ENCODE assay signal across 12 mouse cellular contexts in the genomic region with DNA sequence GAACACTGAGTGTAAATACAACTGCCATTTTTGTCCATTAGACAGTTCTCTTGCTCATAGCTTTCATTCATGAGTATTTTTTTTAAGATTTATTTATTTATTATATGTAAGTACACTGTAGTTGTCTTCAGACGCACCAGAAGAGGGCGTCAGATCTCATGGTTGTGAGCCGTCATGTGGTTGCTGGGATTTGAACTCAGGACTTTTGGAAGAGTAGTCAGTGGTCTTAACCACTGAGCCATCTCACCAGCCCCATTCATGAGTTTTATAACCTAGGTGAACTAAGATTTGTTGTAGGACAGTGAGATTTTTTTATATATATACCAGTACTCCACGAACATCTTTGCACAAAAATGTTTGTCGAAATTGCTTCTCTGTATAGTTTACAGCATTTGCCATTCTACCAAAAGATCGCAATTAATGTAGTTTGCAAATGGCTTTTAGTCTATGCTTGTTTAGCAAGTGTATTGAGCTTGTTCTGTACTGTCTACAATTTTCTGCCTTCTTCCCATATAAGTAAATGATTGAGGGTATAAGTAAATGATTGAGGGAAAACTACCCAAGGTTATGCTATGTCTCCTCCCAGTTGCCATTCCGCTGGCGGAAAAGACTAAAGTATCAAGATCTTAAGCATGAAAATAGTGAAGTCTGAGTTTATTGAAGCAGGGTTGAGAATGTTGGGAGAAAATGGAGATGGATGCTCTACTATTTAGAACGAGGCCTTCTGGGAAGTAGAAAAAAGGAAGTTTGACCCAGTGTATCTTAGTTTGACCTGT. TPM values are rescaled to one million over a fixed set of nuclear protein-coding genes. Genes with fewer than 3 reads are reported as not detected.
A peak's percentile ranks its signal among the peaks of the same experiment; 100 is the strongest.
DNase-seq lines count a peak whose midpoint lies in the region; ATAC-seq and TF ChIP-seq lines count a peak whose summit lies in the region.
"Had no signal": no experiment of that assay in that cellular context is flagged by ENCODE, and none has a peak within 500 bp of the region (broad histone marks: within the 10 kb centered on the region; RNA-seq: fewer than 3 reads in every experiment).

No protein-coding gene starts in this region.

- DNase-seq in forebrain, embryonic 14.5 days (ENCODE audit: low spot score) = no peak
- DNase-seq in midbrain, embryonic 10.5 days (ENCODE audit: low spot score) = no peak
- DNase-seq in left cerebral cortex, adult 8-10 months (ENCODE audit: low spot score in 2 of 2) = no peak
- no peak for DNase-seq in right cerebral cortex, postnatal 10 days (ENCODE audit: low spot score in 2 of 2)
- DNase-seq: adrenal gland, postnatal 25 days; embryo, embryonic 11 days; right cerebral cortex, postnatal 25 days; thymus, postnatal 4 days had no signal

- WGBS in forebrain, embryonic 13.5 days = 92% methylated on average over 9 of the region's 9 CpGs
- 95% methylated on average over 9 of the region's 9 CpGs for WGBS in forebrain, embryonic 14.5 days
- 92% methylated on average over 9 of the region's 9 CpGs for WGBS in midbrain, embryonic 15.5 days
- WGBS in midbrain, embryonic 10.5 days = 89% methylated on average over 9 of the region's 9 CpGs
- WGBS in intestine, postnatal 0 days = 75% methylated on average over 9 of the region's 9 CpGs
- WGBS in neural tube, embryonic 15.5 days = 90% methylated on average over 9 of the region's 9 CpGs

- peak overlapping the region; percentile 93; the same call in 1 of the 2 replicates for H3K27ac ChIP-seq in forebrain, embryonic 13.5 days
- no peak overlapping the region for H3K27ac ChIP-seq in forebrain, embryonic 14.5 days (ENCODE audit: low read depth, low read length)
- peak overlapping the region; percentile 94; the same call in 1 of the 2 replicates for H3K27ac ChIP-seq in midbrain, embryonic 15.5 days
- H3K27ac ChIP-seq in midbrain, embryonic 10.5 days (replicated peaks) = no peak overlapping the region
- peak overlapping the region; percentile 60; the same call in 1 of the 2 replicates for H3K27ac ChIP-seq in intestine, postnatal 0 days (ENCODE audit: low read depth, low read length)
- H3K27ac ChIP-seq in neural tube, embryonic 15.5 days (replicated peaks) = peak overlapping the region; percentile 96

- H3K27me3 ChIP-seq in forebrain, embryonic 13.5 days = no peaks in the 10 kb centered on the region
- no peaks in the 10 kb centered on the region for H3K27me3 ChIP-seq in forebrain, embryonic 14.5 days (replicated peaks; ENCODE audit: control insufficient read depth, insufficient read depth, low read length)
- no peaks in the 10 kb centered on the region for H3K27me3 ChIP-seq in midbrain, embryonic 15.5 days (replicated peaks)
- no peaks in the 10 kb centered on the region for H3K27me3 ChIP-seq in midbrain, embryonic 10.5 days (ENCODE audit: low read depth, poor library complexity, severe bottlenecking)
- H3K27me3 ChIP-seq in intestine, postnatal 0 days (replicated peaks; ENCODE audit: control insufficient read depth, insufficient read depth, low read length) = no peaks in the 10 kb centered on the region
- H3K27me3 ChIP-seq in neural tube, embryonic 15.5 days (replicated peaks) = no peaks in the 10 kb centered on the region

- peaks cover 11% of the 10 kb centered on the region for H3K36me3 ChIP-seq in forebrain, embryonic 13.5 days (ENCODE audit: poor library complexity, severe bottlenecking)
- peaks cover 18% of the 10 kb centered on the region for H3K36me3 ChIP-seq in forebrain, embryonic 14.5 days (ENCODE audit: control insufficient read depth, insufficient read depth, low read length)
- H3K36me3 ChIP-seq in midbrain, embryonic 15.5 days (replicated peaks) = peaks cover 5% of the 10 kb centered on the region
- peaks cover 22% of the 10 kb centered on the region for H3K36me3 ChIP-seq in midbrain, embryonic 10.5 days
- peaks cover 12% of the 10 kb centered on the region for H3K36me3 ChIP-seq in intestine, postnatal 0 days (ENCODE audit: control insufficient read depth, insufficient read depth)
- H3K36me3 ChIP-seq in neural tube, embryonic 15.5 days = peaks cover 7% of the 10 kb centered on the region

- peaks cover 21% of the 10 kb centered on the region for H3K4me1 ChIP-seq in forebrain, embryonic 13.5 days
- H3K4me1 ChIP-seq in forebrain, embryonic 14.5 days (ENCODE audit: control insufficient read depth, insufficient read depth, low read length) = peaks cover 15% of the 10 kb centered on the region
- peaks cover 21% of the 10 kb centered on the region for H3K4me1 ChIP-seq in midbrain, embryonic 15.5 days
- H3K4me1 ChIP-seq in midbrain, embryonic 10.5 days = peaks cover 28% of the 10 kb centered on the region
- peaks cover 5% of the 10 kb centered on the region; the same call in 1 of the 2 replicates for H3K4me1 ChIP-seq in intestine, postnatal 0 days (replicated peaks; ENCODE audit: control insufficient read depth, insufficient read depth, low read length)
- peaks cover 27% of the 10 kb centered on the region for H3K4me1 ChIP-seq in neural tube, embryonic 15.5 days

- H3K4me3 ChIP-seq in forebrain, embryonic 13.5 days = no peak overlapping the region
- H3K4me3 ChIP-seq in forebrain, embryonic 14.5 days (ENCODE audit: low read depth, low read length) = no peak overlapping the region
- no peak overlapping the region for H3K4me3 ChIP-seq in midbrain, embryonic 15.5 days
- no peak overlapping the region for H3K4me3 ChIP-seq in midbrain, embryonic 10.5 days
- no peak overlapping the region for H3K4me3 ChIP-seq in intestine, postnatal 0 days (ENCODE audit: low read depth, low read length)
- no peak overlapping the region for H3K4me3 ChIP-seq in neural tube, embryonic 15.5 days (replicated peaks)

- H3K9ac ChIP-seq in forebrain, embryonic 13.5 days = no peak overlapping the region
- H3K9ac ChIP-seq in forebrain, embryonic 14.5 days (ENCODE audit: low read length) = no peak overlapping the region
- H3K9ac ChIP-seq in midbrain, embryonic 15.5 days = no peak overlapping the region
- no peak overlapping the region for H3K9ac ChIP-seq in intestine, postnatal 0 days (ENCODE audit: low read depth, low read length)
- no peak overlapping the region for H3K9ac ChIP-seq in neural tube, embryonic 15.5 days (replicated peaks)

- TF ChIP-seq CTCF in intestine, postnatal 0 days (IDR thresholded peaks at IDR 0.05; ENCODE audit: low read depth) = no peak; the same call in 1 of the 2 replicates

- ATAC-seq in forebrain, embryonic 13.5 days = no peak
- no peak for ATAC-seq in forebrain, embryonic 14.5 days
- ATAC-seq in midbrain, embryonic 15.5 days (replicated peaks) = no peak
- ATAC-seq in intestine, postnatal 0 days = no peak
- ATAC-seq in neural tube, embryonic 15.5 days (ENCODE audit: low FRiP score) = no peak

- no peaks in the 10 kb centered on the region for H3K9me3 ChIP-seq in forebrain, embryonic 13.5 days (replicated peaks)
- no peaks in the 10 kb centered on the region for H3K9me3 ChIP-seq in forebrain, embryonic 14.5 days (replicated peaks; ENCODE audit: control insufficient read depth, low read length)
- H3K9me3 ChIP-seq in midbrain, embryonic 15.5 days = no peaks in the 10 kb centered on the region
- no peaks in the 10 kb centered on the region for H3K9me3 ChIP-seq in midbrain, embryonic 10.5 days (replicated peaks)
- no peaks in the 10 kb centered on the region for H3K9me3 ChIP-seq in intestine, postnatal 0 days (ENCODE audit: control insufficient read depth)
- no peaks in the 10 kb centered on the region for H3K9me3 ChIP-seq in neural tube, embryonic 15.5 days (replicated peaks)

- no peak overlapping the region for H3K4me2 ChIP-seq in forebrain, embryonic 13.5 days
- H3K4me2 ChIP-seq in forebrain, embryonic 14.5 days (ENCODE audit: low read length) = no peak overlapping the region
- no peak overlapping the region for H3K4me2 ChIP-seq in midbrain, embryonic 15.5 days
- peak overlapping the region; percentile 71; the same call in 1 of the 2 replicates for H3K4me2 ChIP-seq in intestine, postnatal 0 days (replicated peaks; ENCODE audit: low read depth)
- H3K4me2 ChIP-seq in neural tube, embryonic 15.5 days = no peak overlapping the region

RNA-seq across cellular contexts. Expression of a gene that starts 1.2 kb away (rescaled TPM):
- polyA plus RNA-seq in forebrain, embryonic 13.5 days (2015; fragmentation: Nextera tagmentation; extraction: Ambion mirVana) = 56.5 and 60.5 TPM in 2 replicates
- polyA plus RNA-seq in forebrain, embryonic 14.5 days (2014; fragmentation: Nextera tagmentation; extraction: Ambion mirVana) = 73.4 and 79.5 TPM in 2 replicates
- 70.0 and 74.7 TPM in 2 replicates for polyA plus RNA-seq in midbrain, embryonic 15.5 days (2015; fragmentation: Nextera tagmentation; extraction: Ambion mirVana)
- polyA plus RNA-seq in midbrain, embryonic 10.5 days (2016; fragmentation: Nextera tagmentation; extraction: Ambion mirVana) = 68.7 and 70.0 TPM in 2 replicates
- polyA plus RNA-seq in intestine, postnatal 0 days (2015; fragmentation: Nextera tagmentation; extraction: Ambion mirVana) = 89.5 and 92.4 TPM in 2 replicates
- polyA plus RNA-seq in neural tube, embryonic 15.5 days (2015; fragmentation: Nextera tagmentation; extraction: Ambion mirVana) = 62.4 and 68.7 TPM in 2 replicates
- 10 to 100 TPM; 57.0 to 65.7 (median 63.1) TPM for total RNA-seq in left cerebral cortex, adult 8-10 months (2022)

RNA-seq across cellular contexts. Expression of a gene that starts 55.7 kb away (rescaled TPM):
- 329 and 335 TPM in 2 replicates for polyA plus RNA-seq in forebrain, embryonic 13.5 days (2015; fragmentation: Nextera tagmentation; extraction: Ambion mirVana)
- 164 and 176 TPM in 2 replicates for polyA plus RNA-seq in forebrain, embryonic 14.5 days (2014; fragmentation: Nextera tagmentation; extraction: Ambion mirVana)
- 248 and 266 TPM in 2 replicates for polyA plus RNA-seq in midbrain, embryonic 15.5 days (2015; fragmentation: Nextera tagmentation; extraction: Ambion mirVana)
- polyA plus RNA-seq in midbrain, embryonic 10.5 days (2016; fragmentation: Nextera tagmentation; extraction: Ambion mirVana) = 284 and 314 TPM in 2 replicates
- polyA plus RNA-seq in intestine, postnatal 0 days (2015; fragmentation: Nextera tagmentation; extraction: Ambion mirVana) = 133 and 142 TPM in 2 replicates
- 226 and 250 TPM in 2 replicates for polyA plus RNA-seq in neural tube, embryonic 15.5 days (2015; fragmentation: Nextera tagmentation; extraction: Ambion mirVana)
- 100 to 1,000 TPM; 113 to 124 (median 120) TPM for total RNA-seq in left cerebral cortex, adult 8-10 months (2022)

Comparison
In these comparisons a context has a peak if more than half of its experiments do, and no peak if none do; other contexts are left out.
1. H3K27ac ChIP-seq: peak in forebrain, embryonic 13.5 days (single experiment), midbrain, embryonic 15.5 days (single experiment), intestine, postnatal 0 days (single experiment) and neural tube, embryonic 15.5 days (single experiment); none in forebrain, embryonic 14.5 days (single experiment) and midbrain, embryonic 10.5 days (single experiment).